Mouse (Mus musculus): ENCODE data around the gene Krt17.

DNA sequence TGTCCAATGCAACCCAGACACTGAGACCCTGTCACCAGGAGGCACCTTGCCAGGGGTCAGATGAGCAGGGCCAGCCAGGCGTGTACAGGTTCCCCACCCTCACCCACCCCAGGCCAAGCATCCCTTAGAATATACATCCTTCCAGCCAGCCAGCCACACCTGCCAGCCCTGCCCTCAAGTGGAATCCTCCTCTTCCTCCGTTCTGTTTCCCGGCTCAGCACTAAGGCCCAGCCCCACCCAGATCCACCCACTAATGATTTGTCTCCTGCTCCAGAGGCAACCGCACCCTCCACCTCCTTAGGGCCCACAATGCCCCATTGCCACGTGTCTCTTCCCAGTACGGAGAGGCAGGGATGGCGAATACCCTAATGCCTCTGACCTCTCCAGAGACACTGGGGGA, 13.9 kb upstream of the Krt17 start:
- TF ChIP-seq CTCF (IDR thresholded peaks at IDR 0.05; ENCODE audit: borderline replicate concordance, insufficient read depth, low read depth, low read length) (no peak), POLR2A (IDR thresholded peaks at IDR 0.05; ENCODE audit: borderline replicate concordance, insufficient read depth, low read length) (no peak)

Data from cerebellum, adult 2 months (tissue).